Mouse (Mus musculus): Measurements from ENCODE around the gene Iqgap2.

- TF ChIP-seq FLI1 (IDR thresholded peaks at IDR 0.05; ENCODE audit: low read length) (no peak), GATA1 (IDR thresholded peaks at IDR 0.05; ENCODE audit: borderline replicate concordance, low read length) (no peak)
Observed at GRCm38 (mm10) chr13:95663834-95664233, 227.9 kb downstream of the Iqgap2 start.

Data from megakaryocyte, embryonic 14.5 days (primary cell).